Mouse (Mus musculus) intestine, embryonic 15.5 days (tissue): ENCODE measurements around the gene Tmem144. TPM values are rescaled to one million over a fixed set of nuclear protein-coding genes. Genes with fewer than 3 reads are reported as not detected.
"Not testable (repeated sequence)": the region's sequence is repeated elsewhere in the genome, so short reads cannot be mapped to it uniquely, and the experiment has no call there.

Experiments used
- ATAC-seq: fragments of 200-750 bp; cut with Nextera tagmentation; 2 replicates; pipeline ENCODE4 v1.8.0; 2017; ENCODE audit warnings: moderate TSS enrichment, moderate library complexity
- H3K27ac ChIP-seq: fragments of 300-500 bp; sonication (generic); 2 replicates; pipeline ENCODE4 v1.5.1; 2015; ENCODE audit warnings: mild to moderate bottlenecking, inconsistent platforms
- H3K27me3 ChIP-seq: fragments of 300-500 bp; sonication (generic); replicated peaks from 2 replicates; pipeline ENCODE4 v1.6.1; 2015; ENCODE audit warnings: inconsistent platforms
- H3K36me3 ChIP-seq: fragments of 300-500 bp; sonication (generic); 2 replicates; pipeline ENCODE4 v1.6.1; 2015; ENCODE audit warnings: inconsistent platforms
- H3K4me1 ChIP-seq: fragments of 300-500 bp; sonication (generic); replicated peaks from 2 replicates; pipeline ENCODE4 v1.6.1; 2015; ENCODE audit warnings: inconsistent platforms
- H3K4me2 ChIP-seq: fragments of 300-500 bp; sonication (generic); replicated peaks from 2 replicates; pipeline ENCODE4 v1.6.1; 2015; ENCODE audit warnings: mild to moderate bottlenecking, inconsistent platforms
- H3K4me3 ChIP-seq: fragments of 300-500 bp; sonication (generic); replicated peaks from 2 replicates; pipeline ENCODE4 v1.5.1; 2015; ENCODE audit warnings: inconsistent platforms
- H3K9ac ChIP-seq: fragments of 300-500 bp; sonication (generic); 2 replicates; pipeline ENCODE4 v1.6.1; 2015; ENCODE audit warnings: inconsistent platforms
- H3K9me3 ChIP-seq: fragments of 300-500 bp; sonication (generic); 2 replicates; pipeline ENCODE4 v1.6.1; 2016; ENCODE audit warnings: inconsistent platforms
- WGBS: fragments of 180-500 bp; shearing (Covaris S2); methylation state at CpG from one replicate; pipeline ENCODE4 v1.1.7; 2015; 5-methylcytosine and 5-hydroxymethylcytosine counted together
- polyA plus RNA-seq: library from polyadenylated mRNA; unstranded; fragments of >200 nt; fragmentation: Nextera tagmentation; extraction: Ambion mirVana; gene quantifications from 2 replicates; pipeline ENCODE4 v1.2.1, GENCODE M21; 2015

Gene Tmem144
- polyA plus RNA-seq, 1 experiment from 2014 or later = 10.6 TPM

DNA sequence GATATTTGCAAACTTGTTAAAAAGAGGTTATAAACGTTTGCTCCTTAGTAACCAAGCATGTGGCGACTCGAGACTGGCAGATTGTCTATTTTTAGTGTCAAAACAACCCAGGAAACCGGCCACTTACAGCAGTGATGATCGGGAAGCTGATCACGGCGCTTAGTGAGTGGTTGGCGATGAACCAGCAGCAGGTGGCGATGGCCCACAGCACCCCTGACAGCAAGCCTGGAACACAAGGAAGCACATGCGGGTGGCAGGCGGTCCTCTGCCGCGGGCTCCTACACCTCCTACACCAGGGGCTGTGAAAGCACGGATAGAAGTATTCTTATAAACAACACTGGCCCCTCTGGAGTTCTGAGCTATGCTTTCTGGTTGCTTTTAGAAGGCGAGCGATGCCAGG lies 31.4 kb downstream of the Tmem144 start:
- no peaks in the 10 kb centered on the region for H3K4me1 ChIP-seq
- 87% methylated on average over 16 of the region's 16 CpGs for WGBS
- H3K9ac ChIP-seq = no peak overlapping the region
- H3K9me3 ChIP-seq = no peaks in the 10 kb centered on the region
- H3K4me2 ChIP-seq = no peak overlapping the region
- no peak for ATAC-seq
- H3K27me3 ChIP-seq = no peaks in the 10 kb centered on the region
- H3K27ac ChIP-seq = no peak overlapping the region
- no peak overlapping the region for H3K4me3 ChIP-seq
- H3K36me3 ChIP-seq = no peaks in the 10 kb centered on the region

DNA sequence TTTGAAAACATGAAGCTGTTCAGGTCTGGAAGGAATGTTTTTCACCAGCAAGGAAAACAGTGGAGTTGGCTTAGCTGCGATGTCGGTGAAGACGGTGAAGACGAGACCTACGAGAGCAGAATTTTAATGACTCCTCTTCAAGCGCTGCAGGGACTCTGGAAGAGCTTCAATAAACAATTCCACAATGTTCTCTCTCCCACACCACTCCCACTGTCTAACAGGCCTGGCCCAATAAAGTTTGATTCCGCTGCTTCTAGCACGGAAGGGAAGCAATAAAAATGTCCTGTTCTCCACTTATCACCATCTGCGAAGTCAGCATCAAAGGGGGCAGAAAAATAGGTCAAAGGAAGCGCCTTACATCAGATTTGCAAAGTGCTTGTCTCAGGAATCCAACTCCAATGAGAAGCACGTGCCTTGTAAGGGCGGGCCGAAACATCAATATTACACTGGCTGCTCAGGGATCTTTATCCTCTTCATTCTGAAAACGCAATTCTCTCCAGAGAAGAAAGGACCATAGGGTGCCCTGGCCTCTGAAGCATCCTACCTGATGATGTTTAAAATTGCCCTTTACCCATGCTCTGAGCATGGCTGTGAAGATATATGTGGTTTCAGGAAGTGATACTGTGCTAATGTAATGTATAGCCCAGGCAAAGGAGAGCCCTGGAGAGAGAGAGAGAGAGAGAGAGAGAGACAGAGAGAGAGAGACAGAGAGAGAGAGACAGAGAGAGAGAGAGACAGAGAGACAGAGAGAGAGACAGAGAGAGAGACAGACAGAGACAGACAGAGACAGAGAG lies 34.2 kb downstream of the Tmem144 start:
- Histone ChIP-seq H3K27ac (no peak overlapping the region), H3K9ac (no peak overlapping the region), H3K9me3 (no peaks in the 10 kb centered on the region), H3K36me3 (no peaks in the 10 kb centered on the region), H3K4me2 (peak overlapping the region; percentile 40; the same call in 1 of the 2 replicates), H3K4me3 (no peak overlapping the region), H3K27me3 (no peaks in the 10 kb centered on the region), H3K4me1 (no peaks in the 10 kb centered on the region)
- peak; percentile 85 for ATAC-seq
- WGBS = 15% methylated on average over 14 of the region's 14 CpGs

DNA sequence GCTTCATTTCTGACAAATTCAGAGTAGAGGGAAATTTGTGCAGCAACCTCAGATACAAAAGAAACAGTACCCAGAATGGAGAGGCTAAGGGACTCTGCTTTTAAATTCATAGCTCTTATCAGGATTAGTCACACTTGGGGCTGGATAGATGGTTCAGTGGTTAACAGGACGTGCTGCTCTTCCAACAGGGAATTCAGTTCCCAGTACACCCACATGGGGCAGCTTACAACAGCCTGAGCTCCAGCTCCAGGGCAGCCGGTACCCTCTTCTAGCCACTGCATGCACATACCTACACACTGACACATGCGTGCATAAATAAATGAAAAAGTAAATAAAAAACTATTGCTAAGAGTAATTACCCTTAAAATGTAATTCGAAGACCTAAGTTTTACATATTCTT lies 36.3 kb downstream of the Tmem144 start:
- Histone ChIP-seq H3K36me3 (no peaks in the 10 kb centered on the region), H3K9ac (no peak overlapping the region), H3K9me3 (no peaks in the 10 kb centered on the region), H3K4me3 (no peak overlapping the region), H3K27ac (no peak overlapping the region), H3K27me3 (no peaks in the 10 kb centered on the region), H3K4me2 (no peak overlapping the region), H3K4me1 (no peaks in the 10 kb centered on the region)
- WGBS = 80% methylated on average over 4 of the region's 4 CpGs
- no peak for ATAC-seq

DNA sequence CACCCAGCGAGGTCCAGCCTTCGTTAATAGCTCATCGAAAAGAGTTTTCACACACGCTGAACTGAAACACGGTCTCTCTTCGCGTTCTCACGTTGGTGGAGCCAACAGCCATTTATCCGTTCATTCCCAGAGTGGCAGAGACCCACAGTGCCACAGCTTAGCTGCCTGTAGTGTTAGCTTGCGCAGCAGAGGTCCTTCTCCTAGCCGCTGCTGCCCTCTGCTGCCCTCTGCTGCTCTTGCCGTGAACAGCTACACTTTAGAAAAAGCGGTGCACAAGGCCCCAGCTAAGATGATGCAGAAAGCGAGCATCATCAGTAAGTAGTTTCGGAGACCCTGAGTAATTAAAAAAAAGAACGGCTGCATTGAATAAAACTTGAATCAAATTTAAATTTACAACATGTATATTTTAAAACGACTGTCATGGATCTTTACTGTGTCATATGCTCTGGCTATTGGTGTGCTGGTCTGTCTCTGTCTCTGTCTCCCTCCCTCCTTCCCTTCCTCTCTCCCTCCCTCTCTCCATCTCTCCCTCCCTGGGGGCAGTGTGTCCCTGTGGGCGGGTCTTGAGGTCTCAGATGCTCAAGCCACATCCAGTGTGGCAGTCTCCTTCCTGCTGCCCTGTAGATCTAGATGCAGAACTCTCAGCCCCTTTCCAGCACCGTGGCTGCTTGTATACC lies 38.6 kb downstream of the Tmem144 start:
- H3K4me2 ChIP-seq = no peak overlapping the region
- H3K4me3 ChIP-seq = no peak overlapping the region
- no peak overlapping the region for H3K9ac ChIP-seq
- no peaks in the 10 kb centered on the region for H3K4me1 ChIP-seq
- H3K9me3 ChIP-seq = no peaks in the 10 kb centered on the region
- peak; percentile 57; the same call in 1 of the 2 replicates for ATAC-seq
- H3K27me3 ChIP-seq = no peaks in the 10 kb centered on the region
- H3K27ac ChIP-seq = no peak overlapping the region
- H3K36me3 ChIP-seq = no peaks in the 10 kb centered on the region
- WGBS = 30% methylated on average over 19 of the region's 19 CpGs

DNA sequence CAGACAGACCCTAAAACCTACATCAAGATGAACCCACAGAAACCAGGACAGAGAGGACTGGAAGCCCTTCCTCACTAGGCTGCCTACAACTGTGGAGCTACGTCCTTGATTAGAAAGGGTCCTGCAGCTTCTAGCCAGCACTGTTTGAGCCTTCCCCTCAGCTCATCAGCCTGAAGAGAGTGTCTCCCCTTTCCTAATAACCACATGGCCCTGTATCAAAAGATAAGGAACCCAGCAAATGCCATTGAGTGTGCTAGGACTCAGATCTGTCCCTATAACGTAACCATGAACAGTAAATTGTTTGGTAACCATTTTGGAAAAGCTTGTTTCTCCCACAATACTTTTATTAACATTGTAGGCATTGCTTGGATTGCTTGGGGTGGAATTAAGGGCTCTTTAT lies 40.5 kb downstream of the Tmem144 start:
- no peak for ATAC-seq
- Histone ChIP-seq H3K4me1 (no peaks in the 10 kb centered on the region), H3K9me3 (no peaks in the 10 kb centered on the region), H3K4me2 (no peak overlapping the region), H3K4me3 (no peak overlapping the region), H3K27me3 (no peaks in the 10 kb centered on the region), H3K27ac (no peak overlapping the region), H3K9ac (no peak overlapping the region), H3K36me3 (no peaks in the 10 kb centered on the region)
- 79% methylated on average over 2 of the region's 2 CpGs for WGBS

DNA sequence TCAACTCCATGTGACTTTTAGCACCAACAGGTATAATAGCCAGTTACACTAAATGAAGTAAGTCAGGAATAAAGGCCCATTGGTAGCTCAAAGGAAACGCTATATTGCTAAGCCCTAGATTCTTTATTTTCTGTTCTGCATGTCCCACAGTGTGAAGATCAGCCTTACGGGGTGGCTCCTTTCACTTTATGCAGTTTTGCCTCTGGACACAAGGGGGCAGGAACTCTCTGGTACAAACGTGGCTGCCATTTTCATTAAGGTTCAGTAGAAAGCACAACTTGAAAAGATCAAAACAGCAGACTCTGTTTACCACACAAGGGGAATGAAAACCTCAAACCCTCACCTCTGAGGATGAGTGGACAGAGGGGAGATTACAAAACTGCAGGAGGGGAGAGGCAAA lies 40.9 kb downstream of the Tmem144 start:
- H3K27me3 ChIP-seq = no peaks in the 10 kb centered on the region
- 56% methylated on average over 3 of the region's 3 CpGs for WGBS

DNA sequence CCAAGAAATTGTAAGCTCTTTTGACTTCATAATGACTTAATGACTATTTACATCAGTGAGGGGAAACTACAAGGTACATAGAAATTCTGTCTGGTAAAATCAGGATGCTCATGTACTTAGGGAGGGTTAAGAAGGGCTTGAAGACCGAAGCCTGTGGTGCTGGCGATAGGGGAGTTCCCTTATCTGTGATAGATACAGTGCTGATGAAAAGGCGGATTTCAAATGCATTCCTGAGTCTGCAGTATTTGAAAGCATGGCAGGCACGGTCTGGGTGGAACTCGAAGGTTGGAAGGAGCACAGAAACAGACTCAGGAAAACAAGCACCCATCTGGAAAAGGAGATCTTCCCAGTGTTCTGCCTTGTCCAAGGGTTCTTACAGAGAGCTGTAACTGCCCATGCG lies 42.0 kb downstream of the Tmem144 start:
- 68% methylated on average over 6 of the region's 6 CpGs for WGBS
- no peak for ATAC-seq
- Histone ChIP-seq H3K36me3 (no peaks in the 10 kb centered on the region), H3K4me2 (no peak overlapping the region), H3K27ac (no peak overlapping the region), H3K9ac (no peak overlapping the region), H3K4me3 (no peak overlapping the region), H3K27me3 (no peaks in the 10 kb centered on the region), H3K9me3 (no peaks in the 10 kb centered on the region), H3K4me1 (no peaks in the 10 kb centered on the region)

More for the DNA sequence above, 40.9 kb downstream of the Tmem144 start:
- Histone ChIP-seq H3K4me1 (no peaks in the 10 kb centered on the region), H3K4me3 (no peak overlapping the region), H3K9me3 (no peaks in the 10 kb centered on the region), H3K27ac (no peak overlapping the region), H3K36me3 (no peaks in the 10 kb centered on the region), H3K9ac (no peak overlapping the region), H3K4me2 (no peak overlapping the region)
- ATAC-seq = no peak

DNA sequence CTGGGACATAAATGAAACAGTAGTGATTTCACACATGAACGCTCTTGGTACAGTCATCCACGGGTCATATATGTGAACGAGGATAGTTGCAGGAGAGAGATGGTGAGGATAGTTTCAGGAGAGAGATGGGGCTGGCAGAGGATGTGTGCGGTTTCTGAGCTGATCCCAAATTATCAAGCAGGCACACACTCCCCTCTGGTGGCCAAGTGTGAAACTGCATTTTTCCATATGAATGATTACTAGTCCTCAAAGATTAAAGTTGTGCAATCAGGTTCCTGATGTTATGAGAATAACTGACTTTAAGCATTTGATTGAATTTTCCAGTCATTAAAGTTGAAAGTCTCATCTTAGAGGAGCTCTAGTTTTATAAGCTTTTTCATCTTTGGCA lies 43.4 kb downstream of the Tmem144 start:
- no peak overlapping the region for H3K27ac ChIP-seq
- no peaks in the 10 kb centered on the region for H3K27me3 ChIP-seq
- H3K4me3 ChIP-seq = no peak overlapping the region
- no peak overlapping the region for H3K4me2 ChIP-seq
- no peaks in the 10 kb centered on the region for H3K4me1 ChIP-seq
- no peak overlapping the region for H3K9ac ChIP-seq
- WGBS = 10% methylated on average over 4 of the region's 4 CpGs
- peak; percentile 28 for ATAC-seq
- H3K36me3 ChIP-seq = no peaks in the 10 kb centered on the region
- H3K9me3 ChIP-seq = no peaks in the 10 kb centered on the region

DNA sequence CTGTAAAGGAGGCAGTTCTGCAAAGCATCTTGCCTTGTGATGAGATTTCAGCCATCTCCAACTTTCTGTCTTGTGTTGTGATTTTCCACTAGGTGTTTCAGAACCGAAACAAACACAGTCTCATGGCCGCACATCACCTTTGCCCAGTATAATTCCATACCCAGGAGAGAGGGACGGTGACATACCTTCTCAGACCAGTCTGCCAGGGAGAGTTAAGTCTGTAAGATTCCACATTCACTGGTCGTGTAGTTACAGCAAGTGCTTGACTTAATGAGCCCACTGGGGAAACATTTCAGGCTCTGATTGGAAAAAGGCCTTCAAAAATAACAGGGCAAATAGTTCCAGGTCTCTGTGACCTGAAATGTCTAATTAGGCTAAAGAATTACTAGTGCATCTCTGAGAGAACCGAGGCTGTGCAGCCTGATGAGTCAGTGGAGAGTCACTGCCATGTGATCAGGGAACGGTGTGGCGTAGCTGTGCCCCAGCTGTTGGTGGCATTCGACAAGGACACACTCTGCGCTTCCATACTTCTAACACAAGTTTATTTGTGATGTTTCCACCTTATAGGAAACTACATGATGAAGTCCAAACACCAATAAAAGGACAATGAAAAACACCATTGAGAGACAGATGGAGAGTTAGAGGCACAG lies 43.9 kb downstream of the Tmem144 start:
- no peaks in the 10 kb centered on the region for H3K27me3 ChIP-seq
- no peak for ATAC-seq
- no peak overlapping the region for H3K27ac ChIP-seq
- no peaks in the 10 kb centered on the region for H3K36me3 ChIP-seq
- 76% methylated on average over 9 of the region's 9 CpGs for WGBS
- H3K4me3 ChIP-seq = no peak overlapping the region
- H3K9me3 ChIP-seq = no peaks in the 10 kb centered on the region
- H3K4me2 ChIP-seq = no peak overlapping the region
- H3K9ac ChIP-seq = no peak overlapping the region
- H3K4me1 ChIP-seq = no peaks in the 10 kb centered on the region

DNA sequence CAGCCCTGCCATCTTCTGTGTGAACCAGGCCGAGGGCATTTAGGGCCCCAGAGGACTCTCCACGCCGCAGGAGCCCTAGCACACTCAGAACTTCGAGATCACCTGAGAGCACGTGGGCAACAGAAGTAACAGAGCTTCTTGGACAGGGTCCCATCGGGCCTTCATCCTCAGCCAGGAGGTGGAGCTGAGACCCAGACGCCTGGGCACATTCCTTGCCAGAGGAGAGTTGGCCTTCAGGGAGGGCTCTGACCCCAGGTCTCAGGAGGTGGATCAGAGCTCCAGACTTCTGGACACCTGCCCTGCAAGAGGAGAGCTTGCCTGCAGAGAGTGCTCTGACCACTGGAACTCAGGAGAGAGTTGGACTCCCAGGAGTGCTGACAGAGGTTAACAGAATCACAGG lies 51.8 kb downstream of the Tmem144 start:
- not testable (repeated sequence) for H3K27ac ChIP-seq, H3K36me3 ChIP-seq, H3K4me3 ChIP-seq, H3K4me2 ChIP-seq, H3K9me3 ChIP-seq, H3K4me1 ChIP-seq, H3K27me3 ChIP-seq, H3K9ac ChIP-seq, ATAC-seq
- 81% methylated on average over 7 of the region's 7 CpGs for WGBS

DNA sequence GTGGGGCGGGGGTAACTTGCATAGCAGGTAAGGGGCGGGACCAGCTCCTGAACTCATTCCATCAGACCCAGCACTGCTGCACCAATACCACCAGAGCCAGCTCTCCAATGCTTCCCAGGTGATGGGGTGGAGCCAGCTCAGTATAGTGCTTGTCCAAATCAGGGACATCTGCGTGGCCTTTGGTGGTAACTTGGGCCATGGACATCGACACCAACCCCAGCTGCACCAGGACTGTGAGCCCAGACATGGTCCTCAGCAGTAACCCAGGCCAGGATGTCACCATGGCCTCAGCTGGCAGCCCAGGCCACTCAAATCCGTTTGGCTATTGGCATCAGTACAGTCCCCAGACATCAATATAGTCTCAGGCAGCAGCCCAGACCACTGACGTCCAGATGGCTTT lies 60.3 kb downstream of the Tmem144 start:
- 81% methylated on average over 6 of the region's 6 CpGs for WGBS
- ATAC-seq = no peak

DNA sequence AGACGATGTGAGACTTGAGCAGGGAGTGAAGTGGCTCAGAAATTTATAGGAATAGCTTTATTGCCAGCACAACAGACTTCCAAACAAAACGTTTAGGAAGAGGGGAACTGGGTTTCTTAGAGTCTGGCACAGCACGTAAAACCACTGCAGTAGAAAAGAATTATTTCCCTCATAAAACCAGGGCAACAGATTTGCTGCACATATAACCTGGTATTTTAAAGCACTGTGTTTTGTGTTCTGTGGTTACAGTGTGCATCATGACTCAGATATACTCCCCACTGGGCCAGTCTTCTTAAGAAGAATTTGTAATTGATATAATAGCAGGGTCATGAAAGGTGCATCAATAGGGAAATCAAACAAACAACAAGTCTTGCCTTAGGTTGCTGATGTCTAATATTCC lies 62.2 kb downstream of the Tmem144 start:
- H3K4me2 ChIP-seq = no peak overlapping the region
- no peaks in the 10 kb centered on the region for H3K9me3 ChIP-seq
- H3K36me3 ChIP-seq = no peaks in the 10 kb centered on the region
- no peak overlapping the region for H3K4me3 ChIP-seq
- H3K9ac ChIP-seq = no peak overlapping the region
- H3K4me1 ChIP-seq = no peaks in the 10 kb centered on the region
- H3K27me3 ChIP-seq = no peaks in the 10 kb centered on the region
- ATAC-seq = no peak
- no peak overlapping the region for H3K27ac ChIP-seq
- WGBS = 36% methylated on average over 3 of the region's 3 CpGs

More for the DNA sequence above, 60.3 kb downstream of the Tmem144 start:
- Histone ChIP-seq H3K4me2 (no peak overlapping the region), H3K9ac (no peak overlapping the region), H3K4me3 (no peak overlapping the region), H3K27ac (no peak overlapping the region), H3K36me3 (no peaks in the 10 kb centered on the region), H3K4me1 (no peaks in the 10 kb centered on the region), H3K9me3 (no peaks in the 10 kb centered on the region), H3K27me3 (no peaks in the 10 kb centered on the region)
